Mouse (Mus musculus): ENCODE results near the gene Smap2. TPM values are rescaled to one million over a fixed set of nuclear protein-coding genes. Genes with fewer than 3 reads are reported as not detected.

The Smap2 gene
- total and polyA plus RNA-seq, 2 experiments from 2014 or later, result 6.9 to 20.9 TPM

GRCm38 (mm10) chr4:121040323-121040722, 23.3 kb upstream of the Smap2 start:
- Histone ChIP-seq H3K27ac (ENCODE audit: low read depth) (no peak overlapping the region), H3K4me1 (ENCODE audit: control insufficient read depth, insufficient read depth) (peaks cover 16% of the 10 kb centered on the region), H3K4me3 (ENCODE audit: low read depth, low read length) (peak overlapping the region; percentile 42), H3K27me3 (ENCODE audit: control insufficient read depth, insufficient read depth, low read length) (peaks cover 26% of the 10 kb centered on the region), H3K36me3 (replicated peaks; ENCODE audit: control insufficient read depth, insufficient read depth, low read length) (no peaks in the 10 kb centered on the region), H3K9ac (replicated peaks; ENCODE audit: low read depth, low read length) (peak overlapping the region; percentile 31; the same call in 1 of the 2 replicates), H3K4me2 (ENCODE audit: low read depth, low read length) (peak overlapping the region; percentile 67), H3K9me3 (replicated peaks; ENCODE audit: control insufficient read depth, low read length) (no peaks in the 10 kb centered on the region)
- DNase-seq (ENCODE audit: low spot score) (no peak), ATAC-seq (ENCODE audit: insufficient read depth, low read depth) (no peak)
- WGBS, result 68% methylated on average over 14 of the region's 14 CpGs
- TF ChIP-seq EP300 (IDR thresholded peaks at IDR 0.05; ENCODE audit: low read depth) (no peak), CTCF (IDR thresholded peaks at IDR 0.05; ENCODE audit: low read depth) (no peak)

GRCm38 (mm10) chr4:121039331-121040115, 22.5 kb upstream of the Smap2 start, which contains the start of gene Col9a2:
Gene Col9a2, plus strand, starts transcription at chr4:121039385.
- H3K9me3 ChIP-seq (replicated peaks; ENCODE audit: control insufficient read depth, low read length), result no peaks in the 10 kb centered on the region
- H3K27me3 ChIP-seq (ENCODE audit: control insufficient read depth, insufficient read depth, low read length), result peaks cover 26% of the 10 kb centered on the region
- H3K9ac ChIP-seq (replicated peaks; ENCODE audit: low read depth, low read length), result peak within 1 kb of the TSS; percentile 31
- ATAC-seq (ENCODE audit: insufficient read depth, low read depth) (peak; percentile 40), DNase-seq (ENCODE audit: low spot score) (peak; percentile 12)
- H3K4me2 ChIP-seq (ENCODE audit: low read depth, low read length), result peak within 1 kb of the TSS; percentile 67
- WGBS, result 2% methylated on average over 40 of the region's 46 CpGs
- H3K4me1 ChIP-seq (ENCODE audit: control insufficient read depth, insufficient read depth), result peaks cover 16% of the 10 kb centered on the region
- H3K27ac ChIP-seq (ENCODE audit: low read depth), result no peak within 1 kb of the TSS
- peak within 1 kb of the TSS; percentile 42 for H3K4me3 ChIP-seq (ENCODE audit: low read depth, low read length)
- TF ChIP-seq CTCF (IDR thresholded peaks at IDR 0.05; ENCODE audit: low read depth), result no peak
- no peak for TF ChIP-seq EP300 (IDR thresholded peaks at IDR 0.05; ENCODE audit: low read depth)
- no peaks in the 10 kb centered on the region for H3K36me3 ChIP-seq (replicated peaks; ENCODE audit: control insufficient read depth, insufficient read depth, low read length)

GRCm38 (mm10) chr4:121033006-121033405, 16.0 kb upstream of the Smap2 start:
- Histone ChIP-seq H3K4me3 (ENCODE audit: low read depth, low read length) (no peak overlapping the region), H3K4me2 (ENCODE audit: low read depth, low read length) (no peak overlapping the region), H3K27me3 (ENCODE audit: control insufficient read depth, insufficient read depth, low read length) (0 out of 2 replicates have a peak, but pooled peaks cover 2% of the 10 kb centered on the region), H3K4me1 (ENCODE audit: control insufficient read depth, insufficient read depth) (no peaks in the 10 kb centered on the region), H3K36me3 (replicated peaks; ENCODE audit: control insufficient read depth, insufficient read depth, low read length) (no peaks in the 10 kb centered on the region), H3K9ac (replicated peaks; ENCODE audit: low read depth, low read length) (no peak overlapping the region), H3K9me3 (replicated peaks; ENCODE audit: control insufficient read depth, low read length) (no peaks in the 10 kb centered on the region), H3K27ac (ENCODE audit: low read depth) (no peak overlapping the region)
- WGBS, result 82% methylated on average over 2 of the region's 2 CpGs
- TF ChIP-seq CTCF (IDR thresholded peaks at IDR 0.05; ENCODE audit: low read depth) (peak; percentile 29), EP300 (IDR thresholded peaks at IDR 0.05; ENCODE audit: low read depth) (no peak)
- DNase-seq (ENCODE audit: low spot score) (no peak), ATAC-seq (ENCODE audit: insufficient read depth, low read depth) (no peak)

GRCm38 (mm10) chr4:121031440-121031839, 14.4 kb upstream of the Smap2 start:
- ATAC-seq (ENCODE audit: insufficient read depth, low read depth) (no peak), DNase-seq (ENCODE audit: low spot score) (no peak)
- no peaks in the 10 kb centered on the region for H3K27me3 ChIP-seq (ENCODE audit: control insufficient read depth, insufficient read depth, low read length)
- no peaks in the 10 kb centered on the region for H3K4me1 ChIP-seq (ENCODE audit: control insufficient read depth, insufficient read depth)
- H3K9me3 ChIP-seq (replicated peaks; ENCODE audit: control insufficient read depth, low read length), result no peaks in the 10 kb centered on the region
- peak; percentile 25 for TF ChIP-seq CTCF (IDR thresholded peaks at IDR 0.05; ENCODE audit: low read depth)
- no peak for TF ChIP-seq EP300 (IDR thresholded peaks at IDR 0.05; ENCODE audit: low read depth)
- no peaks in the 10 kb centered on the region for H3K36me3 ChIP-seq (replicated peaks; ENCODE audit: control insufficient read depth, insufficient read depth, low read length)
- H3K4me2 ChIP-seq (ENCODE audit: low read depth, low read length), result no peak overlapping the region
- 58% methylated on average over 4 of the region's 4 CpGs for WGBS
- H3K4me3 ChIP-seq (ENCODE audit: low read depth, low read length), result no peak overlapping the region
- H3K9ac ChIP-seq (replicated peaks; ENCODE audit: low read depth, low read length), result no peak overlapping the region
- H3K27ac ChIP-seq (ENCODE audit: low read depth), result no peak overlapping the region

- DNase-seq (ENCODE audit: low spot score), result no peak
- Histone ChIP-seq H3K36me3 (replicated peaks; ENCODE audit: control insufficient read depth, insufficient read depth, low read length) (no peaks in the 10 kb centered on the region), H3K4me2 (ENCODE audit: low read depth, low read length) (no peak overlapping the region), H3K4me3 (ENCODE audit: low read depth, low read length) (no peak overlapping the region), H3K9ac (replicated peaks; ENCODE audit: low read depth, low read length) (no peak overlapping the region), H3K4me1 (ENCODE audit: control insufficient read depth, insufficient read depth) (no peaks in the 10 kb centered on the region), H3K27me3 (ENCODE audit: control insufficient read depth, insufficient read depth, low read length) (no peaks in the 10 kb centered on the region), H3K9me3 (replicated peaks; ENCODE audit: control insufficient read depth, low read length) (no peaks in the 10 kb centered on the region), H3K27ac (ENCODE audit: low read depth) (no peak overlapping the region)
- ATAC-seq (ENCODE audit: insufficient read depth, low read depth), result no peak
- 68% methylated on average over 3 of the region's 3 CpGs for WGBS
- TF ChIP-seq CTCF (IDR thresholded peaks at IDR 0.05; ENCODE audit: low read depth), result no peak
- TF ChIP-seq EP300 (IDR thresholded peaks at IDR 0.05; ENCODE audit: low read depth), result no peak
Observed at GRCm38 (mm10) chr4:121029632-121030031, 12.6 kb upstream of the Smap2 start.
